Mouse (Mus musculus): ENCODE results near the gene Zc3h13.
A peak's percentile ranks its signal among the peaks of the same experiment; 100 is the strongest.

The Zc3h13 gene

DNA sequence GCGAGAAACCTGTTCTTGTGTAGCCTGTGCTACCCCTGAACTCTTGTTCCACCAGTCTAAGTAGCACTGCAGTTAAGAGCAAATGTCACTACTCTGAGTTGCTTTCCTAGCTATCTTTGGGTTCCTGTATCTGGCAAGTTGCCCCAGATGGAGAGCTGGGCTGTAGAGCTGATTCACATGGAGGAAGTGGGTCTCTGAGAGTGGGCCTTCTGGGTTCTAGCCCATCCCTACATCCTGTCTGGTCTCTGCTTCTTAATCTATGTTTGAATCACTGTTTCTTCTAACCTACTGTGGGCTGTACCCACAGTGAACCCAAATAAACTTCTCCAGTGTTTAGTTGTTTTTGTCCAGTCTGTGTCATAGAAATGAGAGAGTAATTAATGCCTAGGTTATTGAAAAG lies 16.9 kb downstream of the Zc3h13 start:
- Histone ChIP-seq H3K36me3 (ENCODE audit: control insufficient read depth, insufficient read depth, low read length, poor library complexity, severe bottlenecking) (0 out of 2 replicates have a peak, but pooled peaks cover 4% of the 10 kb centered on the region), H3K27me3 (ENCODE audit: control insufficient read depth, insufficient read depth, low read length, poor library complexity, severe bottlenecking) (no peaks in the 10 kb centered on the region)
- DNase-seq (ENCODE audit: low read depth, low spot score), result no peak

DNA sequence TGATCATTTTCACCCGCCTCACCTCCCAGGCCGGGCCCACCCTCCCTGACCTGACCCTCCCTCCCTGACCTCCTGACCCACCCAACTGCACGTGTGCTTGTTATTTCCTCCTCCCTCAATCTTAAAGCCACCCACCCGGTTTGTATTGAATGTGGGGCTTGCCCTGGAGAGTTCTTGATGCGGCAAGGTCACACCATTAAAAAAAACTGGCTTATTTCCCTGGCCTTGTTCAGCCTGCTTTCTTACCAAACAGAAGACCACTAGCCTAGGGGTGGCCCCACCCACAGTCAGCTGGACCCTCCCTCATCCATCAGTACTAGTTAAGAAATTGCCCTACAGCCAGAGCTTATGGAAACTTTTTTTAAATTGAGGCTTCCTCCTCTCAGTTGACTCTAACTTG lies 19.6 kb downstream of the Zc3h13 start:
- H3K36me3 ChIP-seq (ENCODE audit: control insufficient read depth, insufficient read depth, low read length, poor library complexity, severe bottlenecking), result 0 out of 2 replicates have a peak, but pooled peaks cover 4% of the 10 kb centered on the region
- no peak for DNase-seq (ENCODE audit: low read depth, low spot score)
- H3K27me3 ChIP-seq (ENCODE audit: control insufficient read depth, insufficient read depth, low read length, poor library complexity, severe bottlenecking), result no peaks in the 10 kb centered on the region

DNA sequence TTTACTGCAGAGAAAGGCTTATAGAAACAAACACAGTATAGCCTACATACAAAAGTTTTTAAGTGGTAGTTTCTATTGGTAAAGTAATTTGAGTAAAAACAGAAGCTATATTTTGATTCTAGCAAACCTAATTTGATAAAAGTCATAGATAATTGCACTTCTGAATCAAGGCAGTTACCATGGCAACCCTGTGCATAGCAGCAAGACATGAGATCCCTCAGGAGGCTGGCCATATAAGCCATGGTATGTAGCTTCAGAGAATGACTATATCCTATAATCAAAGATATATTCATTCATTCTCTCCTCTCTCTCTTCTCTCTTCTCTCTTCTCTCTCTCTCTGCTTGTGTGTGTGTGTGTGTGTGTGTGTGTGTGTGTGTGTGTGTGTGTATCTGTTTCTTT lies 23.7 kb downstream of the Zc3h13 start:
- H3K36me3 ChIP-seq (ENCODE audit: control insufficient read depth, insufficient read depth, low read length, poor library complexity, severe bottlenecking), result peaks cover 4% of the 10 kb centered on the region; the same call in 1 of the 2 replicates
- no peak for DNase-seq (ENCODE audit: low read depth, low spot score)
- H3K27me3 ChIP-seq (ENCODE audit: control insufficient read depth, insufficient read depth, low read length, poor library complexity, severe bottlenecking), result no peaks in the 10 kb centered on the region

DNA sequence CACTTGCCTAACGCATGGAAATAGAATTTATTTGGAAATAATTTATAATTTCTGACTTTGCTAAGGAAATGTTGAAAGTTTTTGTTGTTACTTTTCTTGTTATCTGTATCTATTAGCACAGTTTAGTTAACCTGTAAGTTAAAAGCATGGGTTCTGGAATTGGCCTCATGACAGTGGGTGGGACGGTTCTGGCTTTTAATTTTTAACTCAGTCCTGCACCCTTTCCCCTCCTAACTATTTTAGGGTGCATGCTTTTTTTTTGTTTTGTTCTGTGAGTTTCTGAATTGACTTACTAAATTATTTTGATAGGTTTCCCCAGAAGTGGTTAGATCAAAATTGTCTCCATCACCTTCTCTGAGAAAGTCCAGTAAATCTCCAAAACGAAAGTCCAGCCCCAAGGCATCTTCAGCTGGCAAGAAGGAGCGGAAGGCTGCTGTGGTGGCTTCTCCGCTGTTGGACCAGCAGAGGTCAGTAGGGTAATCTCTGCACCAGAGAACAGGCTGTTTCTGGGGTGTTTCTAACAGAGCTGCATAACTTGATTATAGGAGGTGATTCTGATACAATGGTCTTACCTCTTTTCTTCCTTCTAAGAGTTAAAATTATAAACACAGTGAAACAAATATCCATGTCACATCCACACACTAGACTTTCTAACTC lies 25.3 kb downstream of the Zc3h13 start:
- Histone ChIP-seq H3K27me3 (ENCODE audit: control insufficient read depth, insufficient read depth, low read length, poor library complexity, severe bottlenecking) (no peaks in the 10 kb centered on the region), H3K36me3 (ENCODE audit: control insufficient read depth, insufficient read depth, low read length, poor library complexity, severe bottlenecking) (no peaks in the 10 kb centered on the region; the same call in 1 of the 2 replicates)
- DNase-seq (ENCODE audit: low read depth, low spot score), result no peak

DNA sequence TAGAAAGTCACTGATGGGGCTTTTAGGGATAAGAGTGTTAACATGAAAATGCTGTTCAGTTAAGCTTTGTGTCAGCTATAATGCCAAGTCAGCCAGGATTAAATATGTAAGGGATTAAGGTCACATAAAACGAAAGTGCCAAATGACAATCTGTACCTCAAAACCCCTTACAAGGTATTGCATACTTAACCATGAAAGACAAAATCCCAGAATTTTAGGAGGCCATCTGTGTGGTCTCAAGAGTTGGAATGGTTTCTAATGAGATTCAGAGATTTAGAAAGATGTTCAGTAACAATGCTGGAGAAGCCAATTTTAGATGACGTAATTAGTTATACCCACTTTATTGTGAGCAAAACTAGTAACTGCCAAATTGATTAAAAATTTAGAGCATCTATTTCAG lies 30.3 kb downstream of the Zc3h13 start:
- Histone ChIP-seq H3K27me3 (ENCODE audit: control insufficient read depth, insufficient read depth, low read length, poor library complexity, severe bottlenecking) (no peaks in the 10 kb centered on the region), H3K36me3 (ENCODE audit: control insufficient read depth, insufficient read depth, low read length, poor library complexity, severe bottlenecking) (peaks cover 3% of the 10 kb centered on the region; the same call in 1 of the 2 replicates)
- DNase-seq (ENCODE audit: low read depth, low spot score), result no peak

DNA sequence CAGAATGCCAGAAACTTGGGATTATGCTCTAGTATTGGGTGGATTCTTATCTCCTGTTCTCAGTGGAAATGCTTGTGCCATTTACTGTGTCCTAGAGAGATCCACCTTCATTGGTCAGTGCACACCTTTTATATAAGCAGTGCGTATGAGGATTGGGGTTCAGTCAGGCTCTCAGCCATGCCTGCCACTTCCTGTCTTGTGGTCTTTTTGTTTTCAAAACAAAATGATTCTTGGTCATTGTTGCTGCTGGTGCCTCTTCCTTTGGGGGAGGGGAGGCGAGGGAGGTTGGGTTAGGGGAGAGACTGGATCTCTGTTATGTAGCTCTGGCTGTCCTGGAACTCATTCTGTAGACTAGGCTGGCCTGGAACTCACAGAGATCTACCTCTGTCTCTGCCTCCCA lies 34.6 kb downstream of the Zc3h13 start:
- peak; percentile 15 for DNase-seq (ENCODE audit: low read depth, low spot score)
- Histone ChIP-seq H3K36me3 (ENCODE audit: control insufficient read depth, insufficient read depth, low read length, poor library complexity, severe bottlenecking) (peaks cover 13% of the 10 kb centered on the region), H3K27me3 (ENCODE audit: control insufficient read depth, insufficient read depth, low read length, poor library complexity, severe bottlenecking) (no peaks in the 10 kb centered on the region)

DNA sequence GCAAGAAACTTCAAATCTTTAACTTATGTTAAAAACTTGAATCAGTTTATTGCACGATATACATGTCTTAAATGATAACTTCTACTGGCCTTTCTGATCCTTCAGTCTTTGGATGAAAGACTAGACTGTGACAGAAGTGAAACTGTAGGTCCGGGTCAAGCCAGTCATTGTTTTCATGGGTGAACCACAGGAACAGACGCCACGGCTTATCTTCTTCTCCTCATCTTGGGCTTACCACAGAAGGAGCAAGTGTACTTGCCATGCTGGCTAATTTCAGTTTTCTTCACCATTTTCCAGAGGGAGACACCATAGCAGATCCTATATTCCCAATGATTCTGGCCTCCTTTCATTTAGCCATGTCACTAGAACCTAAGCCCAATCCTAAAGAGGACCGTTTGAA lies 36.1 kb downstream of the Zc3h13 start:
- no peak for DNase-seq (ENCODE audit: low read depth, low spot score)
- H3K27me3 ChIP-seq (ENCODE audit: control insufficient read depth, insufficient read depth, low read length, poor library complexity, severe bottlenecking), result no peaks in the 10 kb centered on the region
- H3K36me3 ChIP-seq (ENCODE audit: control insufficient read depth, insufficient read depth, low read length, poor library complexity, severe bottlenecking), result peaks cover 16% of the 10 kb centered on the region

DNA sequence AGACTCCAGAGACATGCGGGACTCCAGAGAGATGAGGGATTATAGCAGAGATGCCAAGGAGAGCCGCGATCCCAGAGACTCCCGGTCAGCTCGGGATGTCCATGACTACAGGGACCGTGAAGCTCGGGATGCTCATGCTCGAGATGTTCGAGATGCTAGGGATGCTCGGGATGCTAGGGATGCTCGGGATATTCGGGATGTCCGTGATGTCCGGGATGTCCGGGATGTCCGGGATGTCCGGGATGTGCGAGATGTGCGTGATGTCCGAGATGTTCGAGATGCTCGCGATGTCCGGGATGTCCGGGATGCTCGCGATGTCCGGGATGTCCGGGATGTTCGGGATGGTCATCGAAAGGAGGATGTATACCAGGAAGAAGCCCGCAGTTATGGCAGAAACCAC lies 39.2 kb downstream of the Zc3h13 start:
- Histone ChIP-seq H3K36me3 (ENCODE audit: control insufficient read depth, insufficient read depth, low read length, poor library complexity, severe bottlenecking) (peaks cover 19% of the 10 kb centered on the region), H3K27me3 (ENCODE audit: control insufficient read depth, insufficient read depth, low read length, poor library complexity, severe bottlenecking) (no peaks in the 10 kb centered on the region)
- DNase-seq (ENCODE audit: low read depth, low spot score), result no peak

DNA sequence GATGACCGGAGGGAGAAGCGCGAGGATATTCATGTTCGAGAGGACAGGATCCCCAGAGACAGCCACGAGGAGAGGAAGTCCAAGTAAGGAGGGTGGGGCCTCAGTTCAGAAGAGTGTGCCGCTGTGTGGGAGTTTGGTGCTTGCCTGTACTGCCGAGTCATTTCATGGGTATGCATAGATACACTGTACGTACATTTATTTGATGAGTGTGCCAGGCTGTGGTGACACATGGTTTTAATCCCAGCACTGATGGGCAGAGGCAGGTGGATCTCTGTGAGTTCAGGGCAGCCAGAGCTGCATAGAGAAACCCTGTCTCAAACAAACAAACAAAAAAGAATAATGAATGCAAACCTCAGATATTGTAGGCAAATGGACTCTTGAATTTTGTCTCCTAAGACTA lies 43.9 kb downstream of the Zc3h13 start:
- Histone ChIP-seq H3K27me3 (ENCODE audit: control insufficient read depth, insufficient read depth, low read length, poor library complexity, severe bottlenecking) (no peaks in the 10 kb centered on the region), H3K36me3 (ENCODE audit: control insufficient read depth, insufficient read depth, low read length, poor library complexity, severe bottlenecking) (peaks cover 23% of the 10 kb centered on the region)
- DNase-seq (ENCODE audit: low read depth, low spot score), result no peak

DNA sequence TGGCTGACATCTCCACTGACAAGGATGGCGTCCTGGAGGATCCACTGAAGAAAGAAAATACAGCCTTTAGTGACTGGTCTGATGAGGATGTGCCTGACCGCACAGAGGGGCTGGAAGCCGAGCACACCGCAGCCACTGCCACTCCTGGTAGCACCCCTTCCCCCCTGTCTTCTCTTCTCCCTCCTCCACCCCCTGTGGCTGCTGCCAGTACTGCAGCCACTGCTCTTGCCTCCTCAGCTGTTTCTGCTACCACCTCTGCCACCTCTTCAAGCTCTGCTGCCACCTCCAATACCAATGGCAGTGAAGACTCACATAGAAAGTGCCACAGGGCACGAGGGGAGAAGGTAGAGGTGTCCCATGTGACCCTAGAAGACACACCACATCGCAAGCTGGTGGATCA lies 46.4 kb downstream of the Zc3h13 start:
- H3K36me3 ChIP-seq (ENCODE audit: control insufficient read depth, insufficient read depth, low read length, poor library complexity, severe bottlenecking), result peaks cover 13% of the 10 kb centered on the region
- peak; percentile 31 for DNase-seq (ENCODE audit: low read depth, low spot score)
- H3K27me3 ChIP-seq (ENCODE audit: control insufficient read depth, insufficient read depth, low read length, poor library complexity, severe bottlenecking), result no peaks in the 10 kb centered on the region

DNA sequence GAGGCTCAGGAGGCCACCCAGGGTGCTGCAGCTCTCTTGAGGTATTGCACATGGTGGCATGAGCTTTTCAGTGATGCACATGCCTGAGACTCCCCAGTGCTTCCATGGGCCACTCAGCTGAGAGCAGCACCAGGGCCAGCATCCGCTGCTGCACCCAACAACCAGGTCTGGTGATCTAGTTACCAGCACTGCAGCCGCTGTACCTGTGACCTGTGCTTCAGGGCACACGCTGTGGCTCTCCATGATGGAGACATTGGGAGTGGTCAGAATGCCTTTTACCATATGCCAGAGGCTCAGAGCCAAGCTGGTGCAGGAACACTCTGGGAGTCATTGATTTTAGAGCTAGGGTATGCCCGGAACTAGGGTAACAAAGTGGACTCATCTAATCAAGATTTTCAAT lies 50.1 kb downstream of the Zc3h13 start:
- no peak for DNase-seq (ENCODE audit: low read depth, low spot score)
- H3K27me3 ChIP-seq (ENCODE audit: control insufficient read depth, insufficient read depth, low read length, poor library complexity, severe bottlenecking), result no peaks in the 10 kb centered on the region
- H3K36me3 ChIP-seq (ENCODE audit: control insufficient read depth, insufficient read depth, low read length, poor library complexity, severe bottlenecking), result peaks cover 16% of the 10 kb centered on the region

DNA sequence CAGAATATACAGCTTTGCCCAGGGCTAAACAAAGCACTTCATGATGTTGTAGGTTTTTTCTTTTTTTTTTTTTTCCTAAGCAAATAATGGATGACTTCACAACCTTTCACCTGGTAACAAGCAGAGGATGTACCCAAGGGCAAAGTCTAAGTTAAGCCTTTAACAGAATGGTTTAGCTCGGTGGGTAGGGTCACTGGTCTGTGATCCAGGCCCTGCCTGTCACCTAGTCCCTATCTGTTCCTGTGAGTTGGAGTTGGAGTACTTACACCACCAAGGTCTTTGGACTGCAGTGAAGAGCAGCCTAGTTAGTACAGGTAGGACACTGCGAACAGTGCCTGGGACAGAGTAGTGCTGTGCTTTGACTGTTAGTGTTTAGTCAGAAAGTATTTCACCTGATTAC lies 53.7 kb downstream of the Zc3h13 start:
- Histone ChIP-seq H3K27me3 (ENCODE audit: control insufficient read depth, insufficient read depth, low read length, poor library complexity, severe bottlenecking) (no peaks in the 10 kb centered on the region), H3K36me3 (ENCODE audit: control insufficient read depth, insufficient read depth, low read length, poor library complexity, severe bottlenecking) (peaks cover 9% of the 10 kb centered on the region; the same call in 1 of the 2 replicates)

DNA sequence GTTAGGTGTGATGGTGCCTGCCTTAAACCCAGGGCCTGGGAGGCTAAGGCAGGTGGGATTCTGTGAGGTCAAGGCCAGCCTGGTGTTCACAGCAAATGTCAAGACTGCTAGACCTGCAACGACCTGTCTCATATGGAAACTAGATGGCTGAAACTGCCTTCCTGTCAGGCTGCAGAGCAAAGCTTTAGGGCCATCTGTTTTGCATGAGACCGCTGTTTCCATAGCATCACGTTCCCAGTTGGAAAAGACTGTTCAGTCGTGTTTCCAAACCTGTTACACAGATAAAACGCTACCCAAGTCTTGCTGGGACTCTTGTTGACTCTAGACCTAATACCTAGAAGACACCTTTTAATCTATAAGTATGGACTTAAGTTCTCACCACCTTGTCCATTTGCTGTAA lies 61.9 kb downstream of the Zc3h13 start:
- Histone ChIP-seq H3K36me3 (ENCODE audit: control insufficient read depth, insufficient read depth, low read length, poor library complexity, severe bottlenecking) (peaks cover 2% of the 10 kb centered on the region; the same call in 1 of the 2 replicates), H3K27me3 (ENCODE audit: control insufficient read depth, insufficient read depth, low read length, poor library complexity, severe bottlenecking) (no peaks in the 10 kb centered on the region)
- DNase-seq (ENCODE audit: low read depth, low spot score), result no peak

More for the DNA sequence above, 53.7 kb downstream of the Zc3h13 start:
- no peak for DNase-seq (ENCODE audit: low read depth, low spot score)

DNA sequence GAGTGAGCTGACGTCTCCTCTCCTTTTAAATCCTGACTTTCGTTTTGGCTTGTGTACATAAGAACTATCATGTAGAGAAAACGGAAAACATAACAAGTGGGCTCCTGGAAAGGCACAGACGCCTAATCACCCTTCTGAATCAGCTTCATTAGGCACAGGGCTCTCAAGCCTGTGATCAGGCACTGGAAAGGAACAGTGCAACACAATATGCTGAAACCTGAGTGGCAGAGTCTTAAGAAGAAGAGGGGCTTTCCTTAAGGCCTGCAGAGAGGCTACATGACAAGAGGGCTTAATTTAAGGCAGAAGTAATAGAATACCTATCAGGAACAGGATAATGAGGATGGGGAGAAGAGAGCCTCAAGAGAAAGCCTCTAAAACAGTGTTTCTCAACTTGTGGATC lies 67.5 kb downstream of the Zc3h13 start:
- H3K27me3 ChIP-seq (ENCODE audit: control insufficient read depth, insufficient read depth, low read length, poor library complexity, severe bottlenecking), result no peaks in the 10 kb centered on the region
- no peak for DNase-seq (ENCODE audit: low read depth, low spot score)
- H3K36me3 ChIP-seq (ENCODE audit: control insufficient read depth, insufficient read depth, low read length, poor library complexity, severe bottlenecking), result no peaks in the 10 kb centered on the region

DNA sequence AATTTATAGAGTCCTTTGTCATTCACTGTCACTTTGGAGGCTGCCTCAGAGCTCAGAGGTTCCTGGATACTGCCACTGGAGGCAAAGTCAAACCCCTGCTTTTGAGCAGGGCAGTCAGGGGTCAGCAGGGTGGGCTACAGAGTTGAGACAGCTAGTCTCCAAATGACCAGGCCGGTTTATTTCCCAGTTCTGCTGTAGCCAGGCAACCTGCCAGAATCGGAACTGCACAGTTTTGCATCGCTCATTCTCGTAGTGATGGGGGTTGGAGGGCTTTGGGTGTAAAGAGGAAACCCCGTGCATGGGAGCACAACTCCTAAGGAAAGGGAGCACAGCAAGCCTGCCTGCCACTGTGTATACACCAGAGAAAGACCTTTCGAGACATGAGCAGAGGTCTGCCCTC lies 79.1 kb downstream of the Zc3h13 start:
- Histone ChIP-seq H3K36me3 (ENCODE audit: control insufficient read depth, insufficient read depth, low read length, poor library complexity, severe bottlenecking) (no peaks in the 10 kb centered on the region), H3K27me3 (ENCODE audit: control insufficient read depth, insufficient read depth, low read length, poor library complexity, severe bottlenecking) (no peaks in the 10 kb centered on the region)
- no peak for DNase-seq (ENCODE audit: low read depth, low spot score)
